Mouse (Mus musculus): ENCODE measurements around the gene Nol12. TPM values are rescaled to one million over a fixed set of nuclear protein-coding genes. Genes with fewer than 3 reads are reported as not detected.

The Nol12 gene
- total and polyA plus RNA-seq, 3 experiments, result 13.1 to 17.4 (median 13.8) TPM

DNA sequence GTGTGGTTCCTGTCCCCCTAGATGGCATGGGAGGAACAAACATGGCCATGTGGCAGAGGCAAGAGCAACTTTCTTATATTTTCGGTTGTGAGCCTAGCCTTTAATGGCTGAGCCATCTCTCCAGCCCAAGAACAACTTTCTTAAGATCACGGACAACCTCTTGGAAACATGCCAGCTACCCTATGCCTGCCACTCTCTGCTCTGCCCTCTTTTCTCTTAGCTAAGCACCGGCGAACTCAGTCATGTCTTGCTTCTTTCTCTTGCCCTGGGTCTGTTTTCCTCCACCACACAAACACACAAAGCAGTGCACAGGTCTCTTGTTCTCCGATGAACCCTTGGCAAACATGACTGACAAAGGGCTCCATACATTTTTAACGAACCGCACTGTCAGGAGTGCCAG is 11.5 kb downstream of the Nol12 start:
- Histone ChIP-seq H3K79me2 (replicated peaks; ENCODE audit: control insufficient read depth, insufficient read depth, low read length) (no peaks in the 10 kb centered on the region), H3K9ac (ENCODE audit: low read depth, low read length) (no peak overlapping the region), H3K27ac (no peak overlapping the region), H3K36me3 (ENCODE audit: control insufficient read depth, insufficient read depth, low read length) (no peaks in the 10 kb centered on the region), H3K27me3 (ENCODE audit: control insufficient read depth, insufficient read depth, low read length) (no peaks in the 10 kb centered on the region), H3K4me3 (no peak overlapping the region), H3K4me1 (ENCODE audit: control insufficient read depth, insufficient read depth, low read length) (no peaks in the 10 kb centered on the region; the same call in 1 of the 2 replicates)
- DNase-seq, result no peak
- TF ChIP-seq EP300 (IDR thresholded peaks at IDR 0.05; ENCODE audit: insufficient read depth, low read depth, low read length) (no peak), POLR2A (IDR thresholded peaks at IDR 0.05; ENCODE audit: insufficient read depth, low read depth, low read length) (no peak), CTCF (IDR thresholded peaks at IDR 0.05) (no peak)
- intact Hi-C loops (cut with DNase I), result no loop called here
- 78% methylated on average over 7 of the region's 7 CpGs for WGBS

DNA sequence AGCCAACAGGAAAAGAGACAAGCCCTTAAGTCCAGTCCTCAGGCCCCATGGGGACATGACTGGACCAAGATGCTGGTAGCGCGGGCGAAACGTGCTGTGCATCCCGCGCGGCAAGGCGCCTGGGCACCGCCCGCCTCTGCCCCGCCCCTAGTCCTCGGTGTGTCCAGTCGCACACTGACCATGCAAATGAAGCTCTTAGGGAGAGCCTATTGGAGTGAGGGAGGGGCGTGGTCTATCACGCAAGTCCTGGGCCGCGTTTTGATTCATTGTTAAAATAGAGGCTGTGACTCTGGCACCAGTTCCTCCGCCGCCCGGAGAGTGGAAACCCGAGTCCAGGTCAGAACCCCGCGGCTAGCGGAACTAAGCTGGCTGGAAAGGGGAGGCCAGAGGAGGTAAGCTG is 12.9 kb downstream of the Nol12 start, which contains the start of gene Triobp:
Gene Triobp, plus strand, starts transcription at position 68 of the 400 bp plus-strand sequence.
- intact Hi-C loops (cut with DNase I), result no loop called here
- Histone ChIP-seq H3K4me3 (peak within 1 kb of the TSS; percentile 22; the same call in 1 of the 2 replicates), H3K36me3 (ENCODE audit: control insufficient read depth, insufficient read depth, low read length) (no peaks in the 10 kb centered on the region), H3K79me2 (replicated peaks; ENCODE audit: control insufficient read depth, insufficient read depth, low read length) (no peaks in the 10 kb centered on the region), H3K9ac (ENCODE audit: low read depth, low read length) (no peak within 1 kb of the TSS), H3K27me3 (ENCODE audit: control insufficient read depth, insufficient read depth, low read length) (no peaks in the 10 kb centered on the region), H3K4me1 (ENCODE audit: control insufficient read depth, insufficient read depth, low read length) (no peaks in the 10 kb centered on the region; the same call in 1 of the 2 replicates), H3K27ac (no peak within 1 kb of the TSS)
- DNase-seq, result peak; percentile 88 to 92
- TF ChIP-seq POLR2A (IDR thresholded peaks at IDR 0.05; ENCODE audit: insufficient read depth, low read depth, low read length), result peak; percentile 54
- no peak for TF ChIP-seq EP300 (IDR thresholded peaks at IDR 0.05; ENCODE audit: insufficient read depth, low read depth, low read length)
- WGBS, result under 1% methylated on average over 24 of the region's 24 CpGs

DNA sequence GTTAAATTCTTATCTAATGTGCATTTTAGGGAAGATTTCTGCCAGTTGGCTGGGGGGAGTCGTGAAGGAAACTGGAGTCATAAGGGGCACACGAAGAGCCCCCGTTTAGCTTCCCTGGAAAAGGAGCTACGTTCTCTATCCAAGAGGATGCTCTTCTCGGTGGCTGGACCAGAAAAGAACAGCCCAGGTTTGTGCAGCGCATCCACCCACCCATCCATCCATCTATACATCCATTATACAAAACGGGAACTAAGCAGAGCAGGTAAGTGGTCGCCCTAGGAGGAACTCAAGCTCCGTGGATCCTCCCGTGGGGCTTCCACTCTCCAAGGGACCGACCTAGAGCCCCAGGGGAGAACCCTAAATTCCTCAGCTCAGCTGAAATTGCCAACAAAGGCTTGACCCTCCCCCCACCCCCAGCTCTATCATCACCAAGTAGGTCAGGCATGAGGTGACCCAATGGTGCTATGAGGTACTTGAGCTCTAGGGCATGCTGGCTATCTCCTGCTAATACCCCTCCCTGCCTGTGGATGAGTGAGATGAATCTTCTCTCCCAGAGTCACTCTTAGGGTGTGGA is 13.5 kb downstream of the Nol12 start:
- Histone ChIP-seq H3K79me2 (replicated peaks; ENCODE audit: control insufficient read depth, insufficient read depth, low read length) (no peaks in the 10 kb centered on the region), H3K36me3 (ENCODE audit: control insufficient read depth, insufficient read depth, low read length) (no peaks in the 10 kb centered on the region), H3K27me3 (ENCODE audit: control insufficient read depth, insufficient read depth, low read length) (no peaks in the 10 kb centered on the region), H3K27ac (no peak overlapping the region), H3K4me1 (ENCODE audit: control insufficient read depth, insufficient read depth, low read length) (no peaks in the 10 kb centered on the region; the same call in 1 of the 2 replicates), H3K4me3 (peak overlapping the region; percentile 22; the same call in 1 of the 2 replicates), H3K9ac (ENCODE audit: low read depth, low read length) (no peak overlapping the region)
- intact Hi-C loops (cut with DNase I), result no loop called here
- TF ChIP-seq CTCF (IDR thresholded peaks at IDR 0.05) (no peak), EP300 (IDR thresholded peaks at IDR 0.05; ENCODE audit: insufficient read depth, low read depth, low read length) (no peak), POLR2A (IDR thresholded peaks at IDR 0.05; ENCODE audit: insufficient read depth, low read depth, low read length) (no peak)
- no peak for DNase-seq
- WGBS, result 9% methylated on average over 11 of the region's 11 CpGs

DNA sequence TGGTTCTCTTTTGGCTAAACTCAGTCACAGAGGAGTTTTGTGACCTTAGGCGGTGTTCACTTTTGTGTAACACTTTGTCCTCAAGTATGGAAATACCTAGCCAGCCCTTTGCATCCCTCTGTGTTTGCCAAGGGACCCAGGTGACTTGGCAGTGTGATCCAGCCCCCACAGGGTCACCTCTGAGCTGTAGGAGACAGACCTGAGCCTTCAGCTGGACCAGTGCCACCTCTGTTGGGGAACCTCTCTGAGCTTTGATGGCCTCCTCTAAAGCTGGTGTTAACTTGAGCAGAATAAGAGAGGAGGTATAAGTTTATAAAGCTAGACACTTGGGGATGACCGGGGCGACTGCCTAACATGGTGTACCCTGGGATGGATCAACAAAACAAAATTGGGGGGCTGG is 14.2 kb downstream of the Nol12 start:
- intact Hi-C loops (cut with DNase I), result no loop called here
- WGBS, result 99% methylated on average over 3 of the region's 3 CpGs

DNA sequence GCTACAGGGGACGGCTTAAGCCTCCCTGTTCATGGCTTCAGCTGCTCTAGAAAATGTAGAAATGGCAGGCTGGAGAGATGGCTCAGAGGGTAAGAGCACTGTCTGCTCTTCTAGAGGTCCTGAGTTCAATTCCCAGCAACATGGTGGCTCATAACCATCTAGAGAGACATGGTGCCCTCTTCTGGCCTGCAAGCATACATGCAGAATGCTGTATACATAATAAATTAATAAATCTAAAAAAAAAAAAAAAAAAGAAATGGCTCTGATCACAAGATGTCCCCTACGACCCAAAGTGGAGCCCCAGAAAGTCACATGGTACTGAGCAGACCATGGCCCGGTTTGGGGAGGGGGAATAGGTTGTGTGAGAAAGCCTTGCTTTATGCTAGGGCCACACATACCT is 20.9 kb downstream of the Nol12 start:
- H3K4me1 ChIP-seq (ENCODE audit: control insufficient read depth, insufficient read depth, low read length), result no peaks in the 10 kb centered on the region
- H3K4me3 ChIP-seq, result no peak overlapping the region
- H3K9ac ChIP-seq (ENCODE audit: low read depth, low read length), result no peak overlapping the region
- no peaks in the 10 kb centered on the region for H3K36me3 ChIP-seq (ENCODE audit: control insufficient read depth, insufficient read depth, low read length)
- peak; percentile 9; the same call in 1 of the 2 replicates for TF ChIP-seq CTCF (IDR thresholded peaks at IDR 0.05)
- no peak for TF ChIP-seq POLR2A (IDR thresholded peaks at IDR 0.05; ENCODE audit: insufficient read depth, low read depth, low read length)
- no peak for TF ChIP-seq EP300 (IDR thresholded peaks at IDR 0.05; ENCODE audit: insufficient read depth, low read depth, low read length)
- H3K79me2 ChIP-seq (replicated peaks; ENCODE audit: control insufficient read depth, insufficient read depth, low read length), result no peaks in the 10 kb centered on the region
- H3K27me3 ChIP-seq (ENCODE audit: control insufficient read depth, insufficient read depth, low read length), result no peaks in the 10 kb centered on the region
- 74% methylated on average over 3 of the region's 3 CpGs for WGBS
- no peak overlapping the region for H3K27ac ChIP-seq
- intact Hi-C loops (cut with DNase I), result no loop called here
- no peak for DNase-seq

More for the DNA sequence above, 14.2 kb downstream of the Nol12 start:
- Histone ChIP-seq H3K36me3 (ENCODE audit: control insufficient read depth, insufficient read depth, low read length) (no peaks in the 10 kb centered on the region), H3K79me2 (replicated peaks; ENCODE audit: control insufficient read depth, insufficient read depth, low read length) (no peaks in the 10 kb centered on the region), H3K4me3 (no peak overlapping the region), H3K4me1 (ENCODE audit: control insufficient read depth, insufficient read depth, low read length) (no peaks in the 10 kb centered on the region; the same call in 1 of the 2 replicates), H3K9ac (ENCODE audit: low read depth, low read length) (no peak overlapping the region), H3K27me3 (ENCODE audit: control insufficient read depth, insufficient read depth, low read length) (no peaks in the 10 kb centered on the region), H3K27ac (no peak overlapping the region)
- DNase-seq, result no peak
- TF ChIP-seq POLR2A (IDR thresholded peaks at IDR 0.05; ENCODE audit: insufficient read depth, low read depth, low read length) (no peak), CTCF (IDR thresholded peaks at IDR 0.05) (no peak), EP300 (IDR thresholded peaks at IDR 0.05; ENCODE audit: insufficient read depth, low read depth, low read length) (no peak)

DNA sequence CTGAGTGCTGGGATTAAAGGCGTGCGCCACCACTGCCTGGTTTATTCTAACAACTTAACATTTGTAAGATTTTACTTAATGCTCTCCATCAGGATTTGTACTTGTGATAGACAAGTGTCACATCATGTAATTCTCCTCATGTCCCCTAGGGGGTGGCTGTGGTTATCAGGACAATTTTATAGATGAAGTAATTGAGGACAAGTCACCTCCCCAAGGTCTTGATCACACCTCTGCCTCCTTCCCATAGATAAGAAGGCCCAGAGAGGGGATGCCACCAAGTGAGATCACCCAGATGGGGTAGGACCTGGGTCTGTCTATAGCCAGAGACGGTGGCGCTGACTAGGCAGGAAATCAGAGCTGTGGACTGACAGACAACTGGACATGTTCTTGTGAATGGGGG is 21.6 kb downstream of the Nol12 start:
- Histone ChIP-seq H3K27ac (no peak overlapping the region), H3K36me3 (ENCODE audit: control insufficient read depth, insufficient read depth, low read length) (no peaks in the 10 kb centered on the region), H3K27me3 (ENCODE audit: control insufficient read depth, insufficient read depth, low read length) (no peaks in the 10 kb centered on the region), H3K9ac (ENCODE audit: low read depth, low read length) (no peak overlapping the region), H3K4me1 (ENCODE audit: control insufficient read depth, insufficient read depth, low read length) (no peaks in the 10 kb centered on the region), H3K4me3 (no peak overlapping the region), H3K79me2 (replicated peaks; ENCODE audit: control insufficient read depth, insufficient read depth, low read length) (no peaks in the 10 kb centered on the region)
- TF ChIP-seq POLR2A (IDR thresholded peaks at IDR 0.05; ENCODE audit: insufficient read depth, low read depth, low read length) (no peak), CTCF (IDR thresholded peaks at IDR 0.05) (peak; percentile 76)
- 71% methylated on average over 4 of the region's 4 CpGs for WGBS
- intact Hi-C loops (cut with DNase I), result no loop called here
- no peak for DNase-seq

All from heart, adult 2 months (tissue).